Comparison of ENCODE assay signal across 27 mouse cellular contexts in the genomic region with DNA sequence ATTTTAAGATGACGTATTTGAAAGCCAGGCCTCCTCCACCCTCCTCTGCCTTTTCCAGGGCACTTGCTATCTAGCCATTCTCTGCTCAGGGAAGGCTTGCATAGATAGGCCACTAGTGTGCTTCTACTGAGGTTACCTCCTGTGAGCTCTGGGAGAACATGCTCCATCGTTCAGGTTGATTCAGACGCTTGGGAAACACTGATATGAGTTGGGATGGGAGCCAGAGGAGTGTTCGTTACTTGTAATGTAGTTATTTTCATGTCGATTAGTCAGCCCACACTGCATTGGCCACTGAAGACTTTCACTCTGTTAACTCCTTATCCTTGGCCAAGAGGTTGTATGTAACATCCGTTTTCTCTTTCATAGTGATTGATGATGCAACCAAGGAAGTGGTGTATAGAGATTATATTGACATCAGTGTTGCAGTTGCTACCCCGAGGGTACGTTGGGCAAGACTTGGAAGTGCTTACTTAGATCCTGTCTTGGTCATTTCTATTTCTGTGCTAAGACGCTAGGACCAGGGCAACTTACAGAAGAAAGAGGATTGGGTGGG. TPM values are rescaled to one million over a fixed set of nuclear protein-coding genes. Genes with fewer than 3 reads are reported as not detected.
DNase-seq lines count a peak whose midpoint lies in the region; ATAC-seq and TF ChIP-seq lines count a peak whose summit lies in the region.
"Had no signal": no experiment of that assay in that cellular context is flagged by ENCODE, and none has a peak within 500 bp of the region (broad histone marks: within the 10 kb centered on the region; RNA-seq: fewer than 3 reads in every experiment).

No protein-coding gene starts in this region.

- 62% methylated on average over 9 of the region's 9 CpGs for WGBS in heart, postnatal 0 days
- 92% methylated on average over 9 of the region's 9 CpGs for WGBS in heart, embryonic 10.5 days

- H3K9ac ChIP-seq in heart, postnatal 0 days (replicated peaks; ENCODE audit: low read depth, low read length), result no peak overlapping the region
- H3K9ac ChIP-seq: embryonic facial prominence, embryonic 12.5 days; forebrain, embryonic 12.5 days; liver, embryonic 12.5 days; lung, embryonic 15.5 days; neural tube, embryonic 12.5 days; stomach, embryonic 15.5 days had no signal

- peak; percentile 44 for ATAC-seq in heart, postnatal 0 days (ENCODE audit: insufficient read depth, low read depth)
- peak; percentile 38 for ATAC-seq in common myeloid progenitor, adult 5-6 weeks (replicated peaks; ENCODE audit: low read depth, poor library complexity, severe bottlenecking)
- ATAC-seq in megakaryocyte, adult 5-6 weeks (ENCODE audit: poor library complexity, severe bottlenecking), result peak; percentile 92
- ATAC-seq: liver, embryonic 12.5 days; Patski had no signal

- no peak for TF ChIP-seq EP300 in heart, postnatal 0 days (IDR thresholded peaks at IDR 0.05; ENCODE audit: low read depth)

- H3K9me3 ChIP-seq in heart, postnatal 0 days (replicated peaks; ENCODE audit: control insufficient read depth, low read length), result no peaks in the 10 kb centered on the region
- no peaks in the 10 kb centered on the region for H3K9me3 ChIP-seq in heart, embryonic 10.5 days
- H3K9me3 ChIP-seq: embryonic facial prominence, embryonic 12.5 days; forebrain, embryonic 12.5 days; G1E; hindbrain, embryonic 10.5 days; liver, embryonic 12.5 days; lung, embryonic 15.5 days; megakaryocyte, embryonic 14.5 days; neural tube, embryonic 12.5 days; stomach, embryonic 15.5 days had no signal

- H3K4me2 ChIP-seq in heart, postnatal 0 days (ENCODE audit: low read depth, low read length), result no peak overlapping the region
- H3K4me2 ChIP-seq: embryonic facial prominence, embryonic 12.5 days; forebrain, embryonic 12.5 days; liver, embryonic 12.5 days; lung, embryonic 15.5 days; neural tube, embryonic 12.5 days; stomach, embryonic 15.5 days had no signal

- H3K36me3 ChIP-seq in heart, postnatal 0 days (replicated peaks; ENCODE audit: control insufficient read depth, insufficient read depth, low read length), result peaks cover 89% of the 10 kb centered on the region
- H3K36me3 ChIP-seq in heart, embryonic 10.5 days, result peaks cover 92% of the 10 kb centered on the region

- H3K4me1 ChIP-seq in heart, postnatal 0 days (ENCODE audit: control insufficient read depth, insufficient read depth), result no peaks in the 10 kb centered on the region
- no peaks in the 10 kb centered on the region for H3K4me1 ChIP-seq in heart, embryonic 10.5 days
- H3K4me1 ChIP-seq: forebrain, embryonic 12.5 days; neural tube, embryonic 12.5 days; stomach, embryonic 15.5 days had no signal

- H3K27ac ChIP-seq in heart, postnatal 0 days (ENCODE audit: low read depth), result no peak overlapping the region
- no peak overlapping the region for H3K27ac ChIP-seq in heart, embryonic 10.5 days
- H3K27ac ChIP-seq: embryonic facial prominence, embryonic 12.5 days; forebrain, embryonic 12.5 days; hindbrain, embryonic 10.5 days; kidney, postnatal 0 days; liver, embryonic 12.5 days; lung, embryonic 15.5 days; neural tube, embryonic 12.5 days; stomach, embryonic 15.5 days had no signal

- TF ChIP-seq CTCF in heart, postnatal 0 days (IDR thresholded peaks at IDR 0.05; ENCODE audit: low read depth), result no peak

- no peaks in the 10 kb centered on the region for H3K27me3 ChIP-seq in heart, postnatal 0 days (ENCODE audit: control insufficient read depth, insufficient read depth, low read length)
- H3K27me3 ChIP-seq in heart, embryonic 10.5 days (ENCODE audit: insufficient read depth, poor library complexity, severe bottlenecking), result no peaks in the 10 kb centered on the region
- H3K27me3 ChIP-seq: CH12.LX; embryonic facial prominence, embryonic 12.5 days; forebrain, embryonic 12.5 days; liver, embryonic 12.5 days; lung, embryonic 15.5 days; megakaryocyte, embryonic 14.5 days; neural tube, embryonic 12.5 days; Patski; stomach, embryonic 15.5 days had no signal

- peak; percentile 12 for DNase-seq in heart, postnatal 0 days (ENCODE audit: low spot score)
- DNase-seq in heart, embryonic 10.5 days (ENCODE audit: low spot score), result no peak
- peak; percentile 95 for DNase-seq in 416B (ENCODE audit: low read depth)
- no peak for DNase-seq in layer of hippocampus, adult 9-11 months
- DNase-seq in right cerebral cortex, postnatal 36 days (ENCODE audit: low spot score in 2 of 2), result no peak
- DNase-seq: adrenal gland, postnatal 36 days; B cell, adult 2 months; cerebellum, adult 18-20 months; cerebellum, postnatal 14 days; gastrocnemius, postnatal 10 days; kidney, adult 18-20 months; midbrain, embryonic 14.5 days; thymus, postnatal 25 days had no signal

- H3K4me3 ChIP-seq in heart, postnatal 0 days (ENCODE audit: low read depth, low read length), result no peak overlapping the region
- H3K4me3 ChIP-seq in heart, embryonic 10.5 days, result no peak overlapping the region
- H3K4me3 ChIP-seq: embryonic facial prominence, embryonic 12.5 days; forebrain, embryonic 12.5 days; hindbrain, embryonic 10.5 days; liver, embryonic 12.5 days; lung, embryonic 15.5 days; megakaryocyte, embryonic 14.5 days; neural tube, embryonic 12.5 days; stomach, embryonic 15.5 days had no signal

RNA-seq across cellular contexts. Expression of a gene that starts 18.9 kb away (rescaled TPM):
- 341 and 343 TPM in 2 replicates for total RNA-seq in heart, postnatal 0 days (2014; rRNA removed; ENCODE audit: low replicate concordance)
- 255 and 269 TPM in 2 replicates for polyA plus RNA-seq in heart, postnatal 0 days (2015; fragmentation: Nextera tagmentation; extraction: Ambion mirVana)
- 162 and 217 TPM in 2 replicates for polyA plus RNA-seq in heart, embryonic 10.5 days (2016; fragmentation: Nextera tagmentation; extraction: Ambion mirVana)
- total RNA-seq in common myeloid progenitor, adult 5-6 weeks (2017), result 165 and 185 TPM in 2 replicates
- total RNA-seq in megakaryocyte, adult 5-6 weeks (2015), result 68.1 and 91.8 TPM in 2 replicates
- total RNA-seq in megakaryocyte, adult 5-6 weeks (2017), result 166 and 175 TPM in 2 replicates

RNA-seq across cellular contexts. Expression of a gene that starts 18.9 kb away (rescaled TPM):
- total RNA-seq in heart, postnatal 0 days (2014; rRNA removed; ENCODE audit: low replicate concordance), result 0.08 and 2.0 TPM in 2 replicates
- polyA plus RNA-seq in heart, postnatal 0 days (2015; fragmentation: Nextera tagmentation; extraction: Ambion mirVana), result 1.8 and 1.9 TPM in 2 replicates
- polyA plus RNA-seq in heart, embryonic 10.5 days (2016; fragmentation: Nextera tagmentation; extraction: Ambion mirVana), result 1.9 and 2.6 TPM in 2 replicates
- total RNA-seq in common myeloid progenitor, adult 5-6 weeks (2017), result 3.7 and 5.9 TPM in 2 replicates
- total RNA-seq in megakaryocyte, adult 5-6 weeks (2015), result 1.6 and 3.1 TPM in 2 replicates
- total RNA-seq in megakaryocyte, adult 5-6 weeks (2017), result 2.0 and 6.0 TPM in 2 replicates

RNA-seq across cellular contexts. Expression of a gene that starts 21.6 kb away (rescaled TPM):
- 0.04 and 0.11 TPM in 2 replicates for total RNA-seq in heart, postnatal 0 days (2014; rRNA removed; ENCODE audit: low replicate concordance)
- 0.95 and 1.1 TPM in 2 replicates for polyA plus RNA-seq in heart, postnatal 0 days (2015; fragmentation: Nextera tagmentation; extraction: Ambion mirVana)
- polyA plus RNA-seq in heart, embryonic 10.5 days (2016; fragmentation: Nextera tagmentation; extraction: Ambion mirVana), result 1.4 and 1.5 TPM in 2 replicates
- total RNA-seq in common myeloid progenitor, adult 5-6 weeks (2017), result 0.15 TPM in 1 of 2 replicates, not detected in the other
- 0.04 TPM in 1 of 2 replicates, not detected in the other for total RNA-seq in megakaryocyte, adult 5-6 weeks (2015)
- total RNA-seq in megakaryocyte, adult 5-6 weeks (2017), result 0.15 TPM in 1 of 2 replicates, not detected in the other

RNA-seq across cellular contexts. Expression of a gene that starts 48.1 kb away (rescaled TPM):
- total RNA-seq in heart, postnatal 0 days (2014; rRNA removed; ENCODE audit: low replicate concordance), result 4.4 and 5.0 TPM in 2 replicates
- polyA plus RNA-seq in heart, postnatal 0 days (2015; fragmentation: Nextera tagmentation; extraction: Ambion mirVana), result 3.6 and 4.0 TPM in 2 replicates
- polyA plus RNA-seq in heart, embryonic 10.5 days (2016; fragmentation: Nextera tagmentation; extraction: Ambion mirVana), result 9.3 and 13.6 TPM in 2 replicates
- not detected in 2 replicates for total RNA-seq in common myeloid progenitor, adult 5-6 weeks (2017)
- total RNA-seq in megakaryocyte, adult 5-6 weeks (2015), result 0.14 and 0.33 TPM in 2 replicates
- 0.18 TPM in 1 of 2 replicates, not detected in the other for total RNA-seq in megakaryocyte, adult 5-6 weeks (2017)
- polyA plus RNA-seq: G1E had no signal

Comparison
In these comparisons a context has a peak if more than half of its experiments do, and no peak if none do; other contexts are left out.
1. DNase-seq: peak in heart, postnatal 0 days (single experiment) and 416B (single experiment); none in heart, embryonic 10.5 days (single experiment), layer of hippocampus, adult 9-11 months (single experiment) and right cerebral cortex, postnatal 36 days (0 of 2).
2. ATAC-seq: peak in every context shown above with its lines; median percentile 92 in megakaryocyte, adult 5-6 weeks; 44 in heart, postnatal 0 days; 38 in common myeloid progenitor, adult 5-6 weeks.